Mouse (Mus musculus) CH12.LX (cell line): Measurements from ENCODE around the gene Dlgap3. TPM values are rescaled to one million over a fixed set of nuclear protein-coding genes. Genes with fewer than 3 reads are reported as not detected.

Experiments used
- DNase-seq: peaks from one replicate; pipeline ENCODE4 v3.0.0-alpha.2; 2013; ENCODE audit errors: extremely low read depth
- H3K27ac ChIP-seq: 2 replicates; pipeline ENCODE4 v1.5.1; 2012; ENCODE audit warnings: low read depth, mild to moderate bottlenecking, control low read depth, moderate library complexity; ENCODE audit not compliant: insufficient read depth
- H3K27me3 ChIP-seq: replicated peaks from 2 replicates; pipeline ENCODE3; 2012; ENCODE audit warnings: inconsistent platforms
- H3K36me3 ChIP-seq, 2 experiments: replicated peaks in 1 of 2; 2 replicates each; pipeline versions ENCODE3 to v1.6.1; 2012; ENCODE audit warnings: inconsistent platforms in 1 of 2, low read length in 1 of 2, mild to moderate bottlenecking in 1 of 2, mixed read lengths in 1 of 2, moderate library complexity in 1 of 2; ENCODE audit not compliant: control insufficient read depth in 1 of 2, insufficient read depth in 1 of 2
- H3K4me1 ChIP-seq, 2 experiments: 2 replicates each; pipeline ENCODE4 v1.6.1; 2012; ENCODE audit warnings: inconsistent platforms in 1 of 2, moderate library complexity in 1 of 2; ENCODE audit not compliant: insufficient read depth in 2 of 2, control insufficient read depth in 1 of 2
- H3K4me2 ChIP-seq: 2 replicates; pipeline ENCODE4 v1.6.1; 2012; ENCODE audit warnings: low read depth, mild to moderate bottlenecking, control low read depth; ENCODE audit not compliant: poor library complexity, insufficient read depth, severe bottlenecking
- H3K4me3 ChIP-seq, 3 experiments: fragments of 150-350 bp in 1 of 3; sonication (generic) in 1 of 3; replicated peaks in 1 of 3; 2 replicates each; pipeline versions ENCODE3 to v1.5.1; 2011 to 2012; ENCODE audit warnings: low read depth in 2 of 3, low read length in 2 of 3, mild to moderate bottlenecking in 2 of 3, moderate library complexity in 2 of 3, control low read depth in 1 of 3, improper control_type of control experiment in 1 of 3, inconsistent platforms in 1 of 3, mixed read lengths in 1 of 3; ENCODE audit not compliant: poor library complexity in 1 of 3
- H3K79me2 ChIP-seq: replicated peaks from 2 replicates; pipeline ENCODE4 v1.6.1; 2012; ENCODE audit warnings: mild to moderate bottlenecking, moderate library complexity; ENCODE audit not compliant: control insufficient read depth, poor library complexity, insufficient read depth, severe bottlenecking; ENCODE audit errors: extremely low read depth
- H3K9ac ChIP-seq: 2 replicates; pipeline ENCODE4 v1.6.1; 2012; ENCODE audit warnings: low read depth, mild to moderate bottlenecking, control low read depth, moderate library complexity; ENCODE audit not compliant: insufficient read depth
- H3K9me3 ChIP-seq: replicated peaks from 2 replicates; pipeline ENCODE3; 2012; ENCODE audit warnings: low read length, inconsistent platforms, mixed read lengths
- CHD1 ChIP-seq: IDR thresholded peaks from 2 replicates; pipeline ENCODE4 v1.6.1; 2012; ENCODE audit warnings: low read depth, low read length, improper control_type of control experiment, inconsistent platforms
- CTCF ChIP-seq, 2 experiments: IDR thresholded peaks in 1 of 2; conservative IDR thresholded peaks in 1 of 2; 2 replicates each; pipeline ENCODE4 v1.5.1; 2011 to 2012; ENCODE audit warnings: low read depth in 2 of 2, low read length in 2 of 2, improper control_type of control experiment in 1 of 2, inconsistent platforms in 1 of 2, mild to moderate bottlenecking in 1 of 2, moderate library complexity in 1 of 2
- E2F4 ChIP-seq: IDR thresholded peaks from 2 replicates; pipeline ENCODE4 v1.6.1; 2011; ENCODE audit warnings: low read depth, low read length, improper control_type of control experiment; ENCODE audit not compliant: insufficient replicate concordance
- ELF1 ChIP-seq: IDR thresholded peaks from 2 replicates; pipeline ENCODE4 v1.6.1; 2014; ENCODE audit warnings: low read depth, mild to moderate bottlenecking, inconsistent platforms, low read length, improper control_type of control experiment
- GABPA ChIP-seq: IDR thresholded peaks from 2 replicates; pipeline ENCODE4 v1.6.1; 2012; ENCODE audit warnings: low read depth, low read length, improper control_type of control experiment, inconsistent platforms; ENCODE audit not compliant: insufficient replicate concordance
- HCFC1 ChIP-seq: IDR thresholded peaks from 2 replicates; pipeline ENCODE4 v1.6.1; 2012; ENCODE audit warnings: low read depth, mild to moderate bottlenecking, inconsistent platforms, low read length, improper control_type of control experiment
- IRF4 ChIP-seq: IDR thresholded peaks from 2 replicates; pipeline ENCODE4 v1.6.1; 2014; ENCODE audit warnings: low read depth, mild to moderate bottlenecking, inconsistent platforms, low read length, improper control_type of control experiment
- JUND ChIP-seq: conservative IDR thresholded peaks from 2 replicates; pipeline ENCODE4 v1.6.1; 2011; ENCODE audit warnings: low read depth, low read length, improper control_type of control experiment
- MAFK ChIP-seq: IDR thresholded peaks from 2 replicates; pipeline ENCODE4 v1.6.1; 2011; ENCODE audit warnings: low read length, improper control_type of control experiment; ENCODE audit not compliant: insufficient replicate concordance
- POLR2A ChIP-seq: IDR thresholded peaks from 2 replicates; pipeline ENCODE4 v1.6.1; 2011; ENCODE audit warnings: low read depth, mild to moderate bottlenecking, improper control_type of control experiment, low read length
- RCOR1 ChIP-seq: conservative IDR thresholded peaks from 2 replicates; pipeline ENCODE4 v1.6.1; 2012; ENCODE audit warnings: low read depth, mild to moderate bottlenecking, inconsistent platforms, low read length, improper control_type of control experiment
- SMC3 ChIP-seq: IDR thresholded peaks from 2 replicates; pipeline ENCODE4 v1.6.1; 2011; ENCODE audit warnings: low read depth, low read length, improper control_type of control experiment
- TBP ChIP-seq: conservative IDR thresholded peaks from 2 replicates; pipeline ENCODE4 v1.6.1; 2011; ENCODE audit warnings: low read depth, low read length, improper control_type of control experiment
- TCF12 ChIP-seq: IDR thresholded peaks from 2 replicates; pipeline ENCODE4 v1.6.1; 2014; ENCODE audit warnings: low read depth, mild to moderate bottlenecking, inconsistent platforms, low read length, improper control_type of control experiment
- UBTF ChIP-seq: IDR thresholded peaks from 2 replicates; pipeline ENCODE4 v1.6.1; 2012; ENCODE audit warnings: low read depth, mild to moderate bottlenecking, inconsistent platforms, low read length, improper control_type of control experiment, moderate library complexity
- USF1 ChIP-seq: IDR thresholded peaks from 2 replicates; pipeline ENCODE4 v1.6.1; 2014; ENCODE audit warnings: low read depth, mild to moderate bottlenecking, inconsistent platforms, low read length, improper control_type of control experiment
- ZKSCAN1 ChIP-seq: IDR thresholded peaks from 2 replicates; pipeline ENCODE4 v1.6.1; 2012; ENCODE audit warnings: low read depth, inconsistent platforms, low read length, improper control_type of control experiment, borderline replicate concordance
- ZMIZ1 ChIP-seq: IDR thresholded peaks from 2 replicates; pipeline ENCODE4 v1.6.1; 2012; ENCODE audit warnings: low read depth, mild to moderate bottlenecking, inconsistent platforms, low read length, improper control_type of control experiment
- ZNF384 ChIP-seq: IDR thresholded peaks from 2 replicates; pipeline ENCODE4 v1.6.1; 2012; ENCODE audit warnings: low read depth, low read length, improper control_type of control experiment, inconsistent platforms
- dilution Hi-C: fragments of 300-500 bp; cut with MboI; formaldehyde crosslinking; loops from 2 replicates; pipeline ENCODE4 v1.14.3; 2020; ENCODE audit warnings: low sequenced_read_pairs; ENCODE audit not compliant: extremely low pct_unique_long_range_greater_than_20kb, extremely low pct_ligation_motif_present
- in situ Hi-C: fragments of 300-500 bp; cut with MboI; formaldehyde crosslinking; loops from 3 replicates; pipeline ENCODE4 v1.14.3; 2019; ENCODE audit warnings: low sequenced_read_pairs, low pct_ligation_motif_present, low pct_unique_long_range_greater_than_20kb, mixed read lengths
- polyA plus RNA-seq: library from polyadenylated mRNA; unstranded; fragments of >175 nt; gene quantifications from 2 replicates; pipeline ENCODE4 v1.2.1, GENCODE M21; 2012; ENCODE audit warnings: low read depth; ENCODE audit not compliant: insufficient read length
- total RNA-seq, 2 experiments: library from RNA; depleted of rRNA; stranded (reverse); fragments of 300-350 nt in 1 of 2; fragments of >200 nt in 1 of 2; gene quantifications; 2 replicates each; pipeline ENCODE4 v1.2.3; 2012 to 2014

The Dlgap3 gene
- total and polyA plus RNA-seq, 3 experiments = 0.07 to 0.55 (median 0.08) TPM

DNA sequence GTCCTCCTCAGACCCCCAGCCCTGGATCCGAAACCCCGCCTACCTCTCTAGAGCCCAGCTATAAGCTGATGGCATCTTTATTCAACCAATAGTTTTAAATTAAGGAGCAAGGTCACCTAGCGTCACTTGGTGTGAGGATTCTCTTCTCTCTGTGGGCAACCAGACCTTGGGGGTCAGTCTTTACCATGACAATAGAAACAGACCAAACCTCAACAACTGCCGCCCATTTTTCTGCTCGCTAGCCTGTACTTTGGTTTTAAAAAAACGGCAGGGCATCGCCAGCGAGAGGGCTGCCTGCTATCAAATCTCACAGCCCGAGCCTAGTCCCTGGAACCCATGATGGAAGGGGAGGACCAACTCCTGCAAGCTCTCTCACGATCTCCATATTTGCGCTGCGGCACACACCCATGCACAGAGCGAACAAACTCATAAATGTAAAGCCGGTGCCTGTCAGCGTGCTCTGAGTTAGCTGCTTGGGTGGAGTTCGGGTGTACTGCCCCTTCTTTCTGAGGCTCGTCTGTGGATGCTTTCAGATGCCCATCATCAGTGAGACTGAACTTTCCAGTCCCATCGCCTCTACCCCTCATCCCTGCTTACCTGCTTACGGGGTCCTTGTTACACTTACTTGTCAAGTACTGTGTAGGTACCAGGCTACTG, 55.6 kb downstream of the Dlgap3 start:
- H3K4me2 ChIP-seq = no peak overlapping the region
- no peak overlapping the region for H3K4me3 ChIP-seq
- H3K4me1 ChIP-seq = peaks cover 2 to 6% of the 10 kb centered on the region in 2 experiments; a peak in 2 of 4 replicates
- H3K27me3 ChIP-seq = peaks cover 56% of the 10 kb centered on the region
- no peaks in the 10 kb centered on the region for H3K36me3 ChIP-seq
- TF ChIP-seq GABPA (no peak), CHD1 (no peak), TCF12 (no peak), USF1 (no peak), HCFC1 (no peak), POLR2A (no peak)
- dilution Hi-C loops (no loop called here), in situ Hi-C loops (no loop called here)
- no peak overlapping the region for H3K9ac ChIP-seq
- no peaks in the 10 kb centered on the region for H3K79me2 ChIP-seq
- H3K27ac ChIP-seq = no peak overlapping the region
- DNase-seq = no peak
- H3K9me3 ChIP-seq = peaks cover 7% of the 10 kb centered on the region

DNA sequence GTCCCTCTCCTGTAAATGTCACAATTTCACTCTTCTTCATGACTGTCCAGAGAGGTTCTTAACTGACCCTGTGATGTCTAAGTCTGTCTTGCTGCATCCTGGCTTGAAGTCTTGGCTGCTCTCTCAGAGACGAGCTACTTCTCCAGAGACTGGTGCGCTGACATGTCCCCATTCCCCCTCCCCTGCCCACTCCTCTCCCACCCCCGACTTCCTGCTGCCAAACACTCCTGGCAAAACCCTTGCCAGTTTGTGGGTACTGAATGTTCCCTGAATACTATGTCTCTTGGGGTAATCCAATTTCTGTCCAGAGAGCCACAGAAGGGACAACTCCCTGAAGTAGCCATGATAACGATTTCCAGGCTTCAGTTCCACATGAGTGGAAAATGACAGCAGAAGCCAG, 57.1 kb downstream of the Dlgap3 start:
- no peak overlapping the region for H3K4me3 ChIP-seq
- no peaks in the 10 kb centered on the region for H3K36me3 ChIP-seq
- TF ChIP-seq CTCF (conservative IDR thresholded peaks at IDR 0.05 in 1 of 2, IDR thresholded peaks at IDR 0.05 in 1 of 2; ENCODE audit: low read depth in 2 of 2, low read length in 2 of 2) = no peak
- no peak for TF ChIP-seq IRF4
- no peak for TF ChIP-seq ZNF384
- TF ChIP-seq JUND = no peak
- no peak for TF ChIP-seq ZKSCAN1
- no peak for TF ChIP-seq SMC3
- TF ChIP-seq MAFK = no peak
- no peak for TF ChIP-seq E2F4
- TF ChIP-seq ZMIZ1 = no peak
- TF ChIP-seq TBP = no peak
- no peak for TF ChIP-seq UBTF
- no peak for TF ChIP-seq RCOR1
- no peak for TF ChIP-seq ELF1
- TF ChIP-seq CHD1 = no peak
- no peaks in the 10 kb centered on the region for H3K9me3 ChIP-seq
- dilution Hi-C loops (no loop called here), in situ Hi-C loops (no loop called here)
- peaks cover 2 to 6% of the 10 kb centered on the region in 2 experiments; a peak in 2 of 4 replicates for H3K4me1 ChIP-seq
- no peak overlapping the region for H3K9ac ChIP-seq
- peaks cover 54% of the 10 kb centered on the region for H3K27me3 ChIP-seq
- H3K79me2 ChIP-seq = no peaks in the 10 kb centered on the region
- no peak overlapping the region for H3K27ac ChIP-seq
- no peak overlapping the region for H3K4me2 ChIP-seq
- no peak for DNase-seq
